Mouse (Mus musculus): ENCODE results near the gene Cog5. TPM values are rescaled to one million over a fixed set of nuclear protein-coding genes. Genes with fewer than 3 reads are reported as not detected.
"Not testable (repeated sequence)": the region's sequence is repeated elsewhere in the genome, so short reads cannot be mapped to it uniquely, and the experiment has no call there.

Cog5 gene
- 10 to 100 TPM; 22.7 to 25.1 TPM for total RNA-seq (2021)
- long read RNA-seq, experiment 1, partial matches to known transcripts, result 4 of 23 reads
- long read RNA-seq, experiment 1, other reads (novel, unspliced or antisense), result 18 of 23 reads
- long read RNA-seq, experiment 2, partial matches to known transcripts, result 0 of 14 reads
- long read RNA-seq, experiment 2, other reads (novel, unspliced or antisense), result 13 of 14 reads

- intact Hi-C loops (cut with DNase I), result loop anchor here (1.0 to 10.0 kb wide), 2 partner anchors 20 to 270 kb away; partner anchors contain the start of gene Bcap29
- DNase-seq, result peak; percentile 92 to 100
These were observed at the start of gene Cog5, which contains the start of gene Dus4l for GRCm38 (mm10) chr12:31654197-31654964. Gene Cog5 (plus strand): TSS chr12:31654869. Gene Dus4l (minus strand): TSS chr12:31654826.

GRCm38 (mm10) chr12:31604894-31605293 is 49.8 kb upstream of the Cog5 start:
- no peak for DNase-seq
- intact Hi-C loops (cut with DNase I), result no loop called here

- intact Hi-C loops (cut with DNase I), result no loop called here
These were observed 46.5 kb upstream of the Cog5 start for GRCm38 (mm10) chr12:31608138-31608537.

GRCm38 (mm10) chr12:31613353-31613752 is 41.3 kb upstream of the Cog5 start:
- DNase-seq, result no peak
- intact Hi-C loops (cut with DNase I), result no loop called here

More at GRCm38 (mm10) chr12:31608138-31608537, 46.5 kb upstream of the Cog5 start:
- no peak for DNase-seq

- intact Hi-C loops (cut with DNase I), result no loop called here
- no peak for DNase-seq
These were observed 34.6 kb upstream of the Cog5 start for GRCm38 (mm10) chr12:31620106-31620505.

GRCm38 (mm10) chr12:31625016-31625415 is 29.7 kb upstream of the Cog5 start:
- intact Hi-C loops (cut with DNase I), result no loop called here
- DNase-seq, result no peak

- intact Hi-C loops (cut with DNase I); DNase-seq: not testable (repeated sequence)
These were observed 26.3 kb upstream of the Cog5 start for GRCm38 (mm10) chr12:31628396-31628795.

- intact Hi-C loops (cut with DNase I), result loop anchor here (1.0 to 10.0 kb wide), 2 partner anchors 20 to 129 kb away; partner anchors contain the start of genes Cog5 and Dus4l
- no peak for DNase-seq
These were observed 20.7 kb upstream of the Cog5 start for GRCm38 (mm10) chr12:31633970-31634342.

GRCm38 (mm10) chr12:31634343-31635239 is 20.1 kb upstream of the Cog5 start, which contains the start of gene Bcap29:
Gene Bcap29 (minus strand): TSS chr12:31634658.
- intact Hi-C loops (cut with DNase I), result loop anchor here (1.0 to 10.0 kb wide), 2 partner anchors 20 to 130 kb away; partner anchors contain the start of genes Cog5 and Dus4l
- DNase-seq, result peak; percentile 55 to 71

- no peak for DNase-seq
- intact Hi-C loops (cut with DNase I), result loop anchor here (10.0 kb wide), 1 partner anchor 130 kb away; no protein-coding TSS in a partner anchor
These were observed 19.4 kb upstream of the Cog5 start for GRCm38 (mm10) chr12:31635240-31635607.

GRCm38 (mm10) chr12:31653611-31654010 is 1.1 kb upstream of the Cog5 start:
- DNase-seq, result no peak
- intact Hi-C loops (cut with DNase I), result loop anchor here (1.0 to 10.0 kb wide), 2 partner anchors 19 to 271 kb away; partner anchors contain the start of gene Bcap29

GRCm38 (mm10) chr12:31654965-31655477 is 352 bp downstream of the Cog5 start:
- intact Hi-C loops (cut with DNase I), result loop anchor here (1.0 to 10.0 kb wide), 3 partner anchors 21 to 270 kb away; partner anchors contain the start of gene Bcap29
- DNase-seq, result no peak

- DNase-seq, result no peak
- intact Hi-C loops (cut with DNase I), result loop anchor here (5.0 to 10.0 kb wide), 2 partner anchors 150 to 268 kb away; no protein-coding TSS in a partner anchor
These were observed 2.2 kb downstream of the Cog5 start for GRCm38 (mm10) chr12:31656841-31657240.

- DNase-seq, result no peak
- intact Hi-C loops (cut with DNase I), result no loop called here
These were observed 11.3 kb downstream of the Cog5 start for GRCm38 (mm10) chr12:31665999-31666398.

GRCm38 (mm10) chr12:31667187-31667586 is 12.5 kb downstream of the Cog5 start:
- intact Hi-C loops (cut with DNase I), result no loop called here
- no peak for DNase-seq

- intact Hi-C loops (cut with DNase I), result no loop called here
- no peak for DNase-seq
These were observed 32.0 kb downstream of the Cog5 start for GRCm38 (mm10) chr12:31686679-31687078.

GRCm38 (mm10) chr12:31693278-31693677 is 38.6 kb downstream of the Cog5 start:
- DNase-seq, result no peak

GRCm38 (mm10) chr12:31700623-31701347 is 46.1 kb downstream of the Cog5 start:
- intact Hi-C loops (cut with DNase I), result loop anchor here (10.0 kb wide), 1 partner anchor 326 kb away; no protein-coding TSS in a partner anchor
- DNase-seq, result no peak

More at GRCm38 (mm10) chr12:31693278-31693677, 38.6 kb downstream of the Cog5 start:
- intact Hi-C loops (cut with DNase I), result no loop called here

GRCm38 (mm10) chr12:31701411-31701810 is 46.7 kb downstream of the Cog5 start:
- no peak for DNase-seq
- intact Hi-C loops (cut with DNase I), result loop anchor here (10.0 kb wide), 1 partner anchor 327 kb away; no protein-coding TSS in a partner anchor
